Mouse (Mus musculus) hindbrain, postnatal 0 days (tissue): ENCODE measurements around the gene Sh3gl2. TPM values are rescaled to one million over a fixed set of nuclear protein-coding genes. Genes with fewer than 3 reads are reported as not detected.

Experiments used
- ATAC-seq: fragments of 200-750 bp; cut with Nextera tagmentation; 2 replicates; pipeline ENCODE4 v1.8.0; 2017; ENCODE audit warnings: mild to moderate bottlenecking, moderate TSS enrichment, moderate library complexity
- DNase-seq: peaks from one replicate; pipeline ENCODE4 v3.0.0-alpha.2; 2015; ENCODE audit warnings: low spot score
- H3K27ac ChIP-seq: fragments of 300-500 bp; sonication (generic); 2 replicates; pipeline ENCODE4 v1.5.1; 2014; ENCODE audit warnings: mild to moderate bottlenecking
- H3K27me3 ChIP-seq: fragments of 300-500 bp; sonication (generic); 2 replicates; pipeline ENCODE4 v1.6.1; 2014; ENCODE audit warnings: low read length, mixed read lengths; ENCODE audit not compliant: insufficient read depth
- H3K36me3 ChIP-seq: fragments of 300-500 bp; sonication (generic); 2 replicates; pipeline ENCODE4 v1.6.1; 2014; ENCODE audit warnings: low read length, mixed read lengths; ENCODE audit not compliant: insufficient read depth
- H3K4me1 ChIP-seq: fragments of 300-500 bp; sonication (generic); 2 replicates; pipeline ENCODE4 v1.6.1; 2014; ENCODE audit warnings: antibody characterized with exemption, low read length, mixed read lengths; ENCODE audit not compliant: insufficient read depth
- H3K4me2 ChIP-seq: fragments of 300-500 bp; sonication (generic); 2 replicates; pipeline ENCODE4 v1.6.1; 2014; ENCODE audit warnings: low read depth, mild to moderate bottlenecking, low read length, moderate library complexity, mixed read lengths
- H3K4me3 ChIP-seq: fragments of 300-500 bp; sonication (generic); 2 replicates; pipeline ENCODE4 v1.5.1; 2014; ENCODE audit warnings: low read length
- H3K9ac ChIP-seq: fragments of 300-500 bp; sonication (generic); replicated peaks from 2 replicates; pipeline ENCODE4 v1.6.1; 2014; ENCODE audit warnings: mild to moderate bottlenecking, low read length, moderate library complexity, mixed read lengths
- H3K9me3 ChIP-seq: fragments of 300-500 bp; sonication (generic); 2 replicates; pipeline ENCODE4 v1.6.1; 2016; ENCODE audit warnings: low read length, mixed read lengths
- CTCF ChIP-seq: IDR thresholded peaks from 2 replicates; pipeline ENCODE4 v1.5.1; 2016; ENCODE audit warnings: antibody characterized with exemption, control low read depth, low read depth
- WGBS: fragments of 180-500 bp; shearing (Covaris S2); extraction: QIAGEN DNeasy Blood & Tissue Kit; methylation state at CpG from one replicate; pipeline ENCODE4 v1.1.7; 2014; 5-methylcytosine and 5-hydroxymethylcytosine counted together
- polyA plus RNA-seq: library from polyadenylated mRNA; unstranded; fragments of >200 nt; fragmentation: Nextera tagmentation; extraction: Ambion mirVana; gene quantifications from 2 replicates; pipeline ENCODE4 v1.2.1, GENCODE M21; 2015
- total RNA-seq: library from RNA; depleted of rRNA; stranded (reverse); fragments of >200 nt; gene quantifications from 2 replicates; pipeline ENCODE4 v1.2.3, GENCODE M21; 2014

The Sh3gl2 gene
- total and polyA plus RNA-seq, 2 experiments from 2014 or later, result 41.9 to 129 TPM

GRCm38 (mm10) chr4:85227664-85228588 lies 23.0 kb downstream of the Sh3gl2 start:
- DNase-seq (peak; percentile 8), ATAC-seq (peak; percentile 48; the same call in 1 of the 2 replicates)
- Histone ChIP-seq H3K4me1 (no peaks in the 10 kb centered on the region; the same call in 1 of the 2 replicates), H3K27ac (no peak overlapping the region), H3K36me3 (no peaks in the 10 kb centered on the region), H3K4me3 (no peak overlapping the region), H3K9ac (no peak overlapping the region), H3K27me3 (no peaks in the 10 kb centered on the region), H3K4me2 (no peak overlapping the region), H3K9me3 (no peaks in the 10 kb centered on the region)
- WGBS, result 71% methylated on average over 9 of the region's 9 CpGs
- no peak for TF ChIP-seq CTCF

GRCm38 (mm10) chr4:85228589-85228948 lies 23.6 kb downstream of the Sh3gl2 start:
- H3K9ac ChIP-seq, result no peak overlapping the region
- ATAC-seq (no peak), DNase-seq (no peak)
- TF ChIP-seq CTCF, result no peak
- H3K36me3 ChIP-seq, result no peaks in the 10 kb centered on the region
- no peak overlapping the region for H3K4me2 ChIP-seq
- H3K27ac ChIP-seq, result no peak overlapping the region
- no peaks in the 10 kb centered on the region for H3K27me3 ChIP-seq
- H3K4me3 ChIP-seq, result no peak overlapping the region
- H3K4me1 ChIP-seq, result no peaks in the 10 kb centered on the region; the same call in 1 of the 2 replicates
- WGBS, result 78% methylated on average over 5 of the region's 5 CpGs
- no peaks in the 10 kb centered on the region for H3K9me3 ChIP-seq

GRCm38 (mm10) chr4:85232386-85233381 lies 27.8 kb downstream of the Sh3gl2 start:
- TF ChIP-seq CTCF, result no peak
- ATAC-seq, result peak; percentile 53; the same call in 1 of the 2 replicates
- Histone ChIP-seq H3K9ac (no peak overlapping the region), H3K4me1 (no peaks in the 10 kb centered on the region; the same call in 1 of the 2 replicates), H3K27me3 (no peaks in the 10 kb centered on the region), H3K4me3 (no peak overlapping the region), H3K27ac (peak overlapping the region; percentile 68), H3K36me3 (no peaks in the 10 kb centered on the region), H3K4me2 (0 out of 2 replicates have a peak overlapping the region, but pooled peaks have one; percentile 27), H3K9me3 (no peaks in the 10 kb centered on the region)
- 53% methylated on average over 14 of the region's 14 CpGs for whole genome bisulfite sequencing
- peak; percentile 38 for DNase-seq

- Histone ChIP-seq H3K4me3 (no peak overlapping the region), H3K27ac (no peak overlapping the region), H3K9ac (no peak overlapping the region), H3K27me3 (no peaks in the 10 kb centered on the region), H3K36me3 (no peaks in the 10 kb centered on the region), H3K4me1 (no peaks in the 10 kb centered on the region), H3K9me3 (no peaks in the 10 kb centered on the region), H3K4me2 (no peak overlapping the region)
- DNase-seq (no peak), ATAC-seq (no peak)
- no peak for TF ChIP-seq CTCF
- WGBS, result 94% methylated on average over 3 of the region's 3 CpGs
Observed at GRCm38 (mm10) chr4:85241675-85242074, 36.7 kb downstream of the Sh3gl2 start.

- no peak for ATAC-seq
- Histone ChIP-seq H3K27ac (no peak overlapping the region), H3K9me3 (no peaks in the 10 kb centered on the region), H3K4me2 (no peak overlapping the region), H3K4me1 (no peaks in the 10 kb centered on the region), H3K27me3 (no peaks in the 10 kb centered on the region), H3K36me3 (no peaks in the 10 kb centered on the region), H3K9ac (no peak overlapping the region), H3K4me3 (no peak overlapping the region)
- DNase-seq, result no peak
- 76% methylated on average over 2 of the region's 2 CpGs for WGBS
- no peak for TF ChIP-seq CTCF
Observed at GRCm38 (mm10) chr4:85242562-85242961, 37.6 kb downstream of the Sh3gl2 start.

- Histone ChIP-seq H3K4me3 (no peak overlapping the region), H3K4me1 (peaks cover 24% of the 10 kb centered on the region), H3K9ac (no peak overlapping the region), H3K9me3 (no peaks in the 10 kb centered on the region), H3K36me3 (no peaks in the 10 kb centered on the region), H3K4me2 (no peak overlapping the region), H3K27ac (no peak overlapping the region), H3K27me3 (no peaks in the 10 kb centered on the region)
- no peak for TF ChIP-seq CTCF
- DNase-seq (no peak), ATAC-seq (no peak)
- WGBS, result 91% methylated on average over 3 of the region's 3 CpGs
Observed at GRCm38 (mm10) chr4:85248673-85249072, 43.7 kb downstream of the Sh3gl2 start.
